Mouse (Mus musculus): ENCODE data around the gene Il19. TPM values are rescaled to one million over a fixed set of nuclear protein-coding genes. Genes with fewer than 3 reads are reported as not detected.

The Il19 gene
- polyA plus RNA-seq, 1 experiment from 2014 or later: not detected

DNA sequence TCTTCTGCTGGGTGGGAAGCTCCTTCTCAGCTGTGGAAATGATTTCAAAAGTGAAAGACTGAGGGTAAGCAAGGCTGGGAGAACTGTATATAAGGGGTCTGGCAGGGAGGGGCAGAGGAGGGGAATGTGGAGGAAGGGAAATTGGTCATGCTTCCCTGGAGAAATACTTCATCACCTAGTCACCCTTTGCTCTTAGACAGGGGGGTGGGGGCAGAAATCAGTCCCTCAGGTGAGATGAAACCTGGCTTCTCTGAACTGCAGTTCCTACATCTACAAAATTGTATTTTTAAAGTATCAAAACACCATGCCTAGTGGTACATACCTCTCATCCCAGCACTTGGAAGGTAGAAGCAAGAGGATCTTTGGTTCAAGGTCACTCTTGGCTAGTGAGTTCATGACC is 52.6 kb downstream of the Il19 start, which contains the start of gene Il24:
Gene Il24, minus strand, starts transcription at position 101 of the 400 bp plus-strand sequence.
- Histone ChIP-seq H3K4me1 (ENCODE audit: control insufficient read depth, insufficient read depth, low read depth, low read length) (no peaks in the 10 kb centered on the region), H3K27me3 (replicated peaks; ENCODE audit: control insufficient read depth, insufficient read depth, low read length) (no peaks in the 10 kb centered on the region), H3K36me3 (ENCODE audit: control insufficient read depth, insufficient read depth, low read length) (no peaks in the 10 kb centered on the region), H3K9ac (ENCODE audit: low read depth, low read length) (no peak within 1 kb of the TSS), H3K9me3 (ENCODE audit: control insufficient read depth, low read length) (no peaks in the 10 kb centered on the region), H3K27ac (ENCODE audit: low read depth, low read length) (no peak within 1 kb of the TSS), H3K4me3 (ENCODE audit: low read length) (no peak within 1 kb of the TSS), H3K4me2 (ENCODE audit: low read length) (no peak within 1 kb of the TSS)
- ATAC-seq: no peak

DNA sequence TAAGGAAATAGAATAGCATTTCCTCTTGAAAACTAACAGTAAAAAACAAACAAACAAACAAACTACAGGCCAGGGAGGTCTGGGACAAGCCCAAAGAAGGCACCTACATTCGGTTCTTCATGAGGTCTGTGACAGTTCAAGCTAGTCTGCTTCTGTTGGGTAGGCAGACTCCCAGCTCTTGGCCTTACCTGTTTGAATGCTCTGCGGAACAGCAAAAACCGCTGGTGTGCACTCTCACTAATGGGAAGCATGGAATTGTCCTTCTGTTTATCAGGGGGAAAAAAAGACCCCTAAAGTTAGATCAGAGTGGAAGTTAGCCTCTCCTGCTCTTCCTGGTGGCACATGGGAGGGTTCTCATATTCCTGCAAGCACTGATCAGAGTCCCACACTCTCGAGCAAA is 56.8 kb downstream of the Il19 start:
- ATAC-seq: no peak
- WGBS: 90% methylated on average over 4 of the region's 4 CpGs

More for the DNA sequence above, 56.8 kb downstream of the Il19 start:
- no peak overlapping the region for H3K27ac ChIP-seq (ENCODE audit: low read depth, low read length)
- no peak overlapping the region for H3K4me2 ChIP-seq (ENCODE audit: low read length)
- no peak overlapping the region for H3K9ac ChIP-seq (ENCODE audit: low read depth, low read length)
- peaks cover 6% of the 10 kb centered on the region; the same call in 1 of the 2 replicates for H3K27me3 ChIP-seq (replicated peaks; ENCODE audit: control insufficient read depth, insufficient read depth, low read length)
- H3K9me3 ChIP-seq (ENCODE audit: control insufficient read depth, low read length): no peaks in the 10 kb centered on the region
- peaks cover 4% of the 10 kb centered on the region for H3K4me1 ChIP-seq (ENCODE audit: control insufficient read depth, insufficient read depth, low read depth, low read length)
- H3K36me3 ChIP-seq (ENCODE audit: control insufficient read depth, insufficient read depth, low read length): no peaks in the 10 kb centered on the region
- H3K4me3 ChIP-seq (ENCODE audit: low read length): no peak overlapping the region

Other genes starting within 250 kb of the Il19 start
- gene Gm29427, start 224.3 kb downstream of the Il19 start, polyA plus RNA-seq (2015; fragmentation: Nextera tagmentation; extraction: Ambion mirVana): 0.20 TPM in 1 of 2 replicates, not detected in the other
- gene Yod1, start 222.8 kb downstream of the Il19 start, polyA plus RNA-seq (2015; fragmentation: Nextera tagmentation; extraction: Ambion mirVana): 12.4 and 15.2 TPM in 2 replicates
- 17.6 and 21.0 TPM in 2 replicates for gene Pfkfb2, start 210.9 kb downstream of the Il19 start, polyA plus RNA-seq (2015; fragmentation: Nextera tagmentation; extraction: Ambion mirVana)
- 0.41 and 1.0 TPM in 2 replicates for gene AA986860, start 208.1 kb downstream of the Il19 start, polyA plus RNA-seq (2015; fragmentation: Nextera tagmentation; extraction: Ambion mirVana)
- not detected in 2 replicates for gene Fcamr, start 139.2 kb downstream of the Il19 start, polyA plus RNA-seq (2015; fragmentation: Nextera tagmentation; extraction: Ambion mirVana)
- not detected in 2 replicates for gene Pigr, start 113.4 kb downstream of the Il19 start, polyA plus RNA-seq (2015; fragmentation: Nextera tagmentation; extraction: Ambion mirVana)
- 0.95 and 2.4 TPM in 2 replicates for gene Fcmr, start 74.4 kb downstream of the Il19 start, polyA plus RNA-seq (2015; fragmentation: Nextera tagmentation; extraction: Ambion mirVana)
- gene Il24, start 52.7 kb downstream of the Il19 start, polyA plus RNA-seq (2015; fragmentation: Nextera tagmentation; extraction: Ambion mirVana): not detected in 2 replicates
- gene Il20, start 28.7 kb downstream of the Il19 start, polyA plus RNA-seq (2015; fragmentation: Nextera tagmentation; extraction: Ambion mirVana): not detected in 2 replicates
- 0.16 TPM in 1 of 2 replicates, not detected in the other for gene Il10, start 79.7 kb upstream of the Il19 start, polyA plus RNA-seq (2015; fragmentation: Nextera tagmentation; extraction: Ambion mirVana)
- 9.1 and 15.7 TPM in 2 replicates for gene Mapkapk2, start 157.7 kb upstream of the Il19 start, polyA plus RNA-seq (2015; fragmentation: Nextera tagmentation; extraction: Ambion mirVana)
- gene Dyrk3, start 198.2 kb upstream of the Il19 start, polyA plus RNA-seq (2015; fragmentation: Nextera tagmentation; extraction: Ambion mirVana): 12.2 and 14.5 TPM in 2 replicates
- gene Eif2d, start 213.1 kb upstream of the Il19 start, polyA plus RNA-seq (2015; fragmentation: Nextera tagmentation; extraction: Ambion mirVana): 48.0 and 50.5 TPM in 2 replicates

Measured in hindbrain, embryonic 16.5 days (tissue).